Comparison of ENCODE assay signal across 8 mouse cellular contexts in genomic region chr10:84917731-84918095, GRCm38 (mm10). TPM values are rescaled to one million over a fixed set of nuclear protein-coding genes. Genes with fewer than 3 reads are reported as not detected.
DNase-seq lines count a peak whose midpoint lies in the region; ATAC-seq and TF ChIP-seq lines count a peak whose summit lies in the region.

No protein-coding gene starts in this region.

- peak overlapping the region; percentile 85 for H3K9ac ChIP-seq in hindbrain, embryonic 12.5 days
- peak overlapping the region; percentile 69 for H3K9ac ChIP-seq in lung, postnatal 0 days (replicated peaks; ENCODE audit: low read depth)

- peak overlapping the region; percentile 96 for H3K27ac ChIP-seq in heart, embryonic 10.5 days
- H3K27ac ChIP-seq in thymus, adult 2 months (ENCODE audit: control insufficient read depth, insufficient read depth, low read length), result peak overlapping the region; percentile 6; the same call in 1 of the 2 replicates
- H3K27ac ChIP-seq in hindbrain, embryonic 12.5 days, result peak overlapping the region; percentile 97
- peak overlapping the region; percentile 96 for H3K27ac ChIP-seq in lung, postnatal 0 days (ENCODE audit: low read length)

- no peak; the same call in 1 of the 2 replicates for ATAC-seq in hindbrain, embryonic 12.5 days (ENCODE audit: low FRiP score)
- ATAC-seq in lung, postnatal 0 days, result no peak

- TF ChIP-seq EP300 in lung, postnatal 0 days (IDR thresholded peaks at IDR 0.05), result no peak

- no peak for TF ChIP-seq POLR2A in thymus, adult 2 months (IDR thresholded peaks at IDR 0.05; ENCODE audit: control insufficient read depth, extremely low read depth, insufficient read depth, low read length, poor library complexity)

- no peaks in the 10 kb centered on the region for H3K36me3 ChIP-seq in heart, embryonic 10.5 days
- no peaks in the 10 kb centered on the region for H3K36me3 ChIP-seq in thymus, adult 2 months (ENCODE audit: control insufficient read depth, insufficient read depth, low read length)
- H3K36me3 ChIP-seq in hindbrain, embryonic 12.5 days, result no peaks in the 10 kb centered on the region
- H3K36me3 ChIP-seq in lung, postnatal 0 days (ENCODE audit: insufficient read depth, low read length), result no peaks in the 10 kb centered on the region

- no peak for TF ChIP-seq CTCF in thymus, adult 2 months (IDR thresholded peaks at IDR 0.05; ENCODE audit: borderline replicate concordance, control insufficient read depth, extremely low read depth, insufficient read depth, low read length, poor library complexity)
- no peak for TF ChIP-seq CTCF in lung, postnatal 0 days (IDR thresholded peaks at IDR 0.05)

- H3K9me3 ChIP-seq in heart, embryonic 10.5 days, result no peaks in the 10 kb centered on the region
- H3K9me3 ChIP-seq in hindbrain, embryonic 12.5 days (replicated peaks), result no peaks in the 10 kb centered on the region
- no peaks in the 10 kb centered on the region for H3K9me3 ChIP-seq in lung, postnatal 0 days (ENCODE audit: low read length)

- H3K27me3 ChIP-seq in heart, embryonic 10.5 days (ENCODE audit: insufficient read depth, poor library complexity, severe bottlenecking), result no peaks in the 10 kb centered on the region
- no peaks in the 10 kb centered on the region for H3K27me3 ChIP-seq in thymus, adult 2 months (ENCODE audit: control insufficient read depth, insufficient read depth, low read length)
- no peaks in the 10 kb centered on the region for H3K27me3 ChIP-seq in hindbrain, embryonic 12.5 days
- H3K27me3 ChIP-seq in lung, postnatal 0 days (replicated peaks; ENCODE audit: insufficient read depth, low read length), result no peaks in the 10 kb centered on the region

- H3K4me2 ChIP-seq in hindbrain, embryonic 12.5 days (replicated peaks), result peak overlapping the region; percentile 61
- peak overlapping the region; percentile 85 for H3K4me2 ChIP-seq in lung, postnatal 0 days (replicated peaks; ENCODE audit: low read depth, low read length)

- DNase-seq in heart, embryonic 10.5 days (ENCODE audit: low spot score), result peak; percentile 78
- DNase-seq in heart, adult 18-20 months, result no peak
- DNase-seq in thymus, adult 2 months, result no peak
- no peak for DNase-seq in thymus, postnatal 25 days
- no peak for DNase-seq in lung, postnatal 0 days (ENCODE audit: low spot score)
- no peak for DNase-seq in Muller cell, postnatal 12 days (ENCODE audit: inconsistent ontology term)
- DNase-seq in spleen, adult 18-20 months, result no peak

- peaks cover 16% of the 10 kb centered on the region for H3K4me1 ChIP-seq in heart, embryonic 10.5 days
- H3K4me1 ChIP-seq in thymus, adult 2 months (replicated peaks; ENCODE audit: control insufficient read depth, insufficient read depth, low read length), result peaks cover 4% of the 10 kb centered on the region; the same call in 1 of the 2 replicates
- peaks cover 20% of the 10 kb centered on the region for H3K4me1 ChIP-seq in hindbrain, embryonic 12.5 days
- H3K4me1 ChIP-seq in lung, postnatal 0 days (ENCODE audit: insufficient read depth, low read depth, low read length), result peaks cover 6% of the 10 kb centered on the region; the same call in 1 of the 2 replicates

- H3K4me3 ChIP-seq in heart, embryonic 10.5 days, result peak overlapping the region; percentile 92
- peak overlapping the region; percentile 82 for H3K4me3 ChIP-seq in thymus, adult 2 months (ENCODE audit: control insufficient read depth, insufficient read depth, low read length)
- H3K4me3 ChIP-seq in hindbrain, embryonic 12.5 days, result peak overlapping the region; percentile 88
- peak overlapping the region; percentile 85 for H3K4me3 ChIP-seq in lung, postnatal 0 days (ENCODE audit: low read depth, low read length)

- WGBS in heart, embryonic 10.5 days, result 0% methylated on average over 26 of the region's 27 CpGs
- under 1% methylated on average over 27 of the region's 27 CpGs for WGBS in thymus, adult 2 months
- WGBS in hindbrain, embryonic 12.5 days, result under 1% methylated on average over 17 of the region's 27 CpGs
- WGBS in lung, postnatal 0 days, result under 1% methylated on average over 21 of the region's 27 CpGs

RNA-seq across cellular contexts. Expression of gene Ric8b, which starts 0.3 kb away (rescaled TPM):
- polyA plus RNA-seq in heart, embryonic 10.5 days (2016; fragmentation: Nextera tagmentation; extraction: Ambion mirVana), result 21.0 and 23.5 TPM in 2 replicates
- 10 to 100 TPM; 37.8 to 42.2 TPM for total RNA-seq in heart, adult 18-20 months (2021)
- 15.0 and 17.6 TPM in 2 replicates for polyA plus RNA-seq in thymus, adult 2 months (2012; rRNA removed)
- 42.4 and 44.9 TPM in 2 replicates for polyA plus RNA-seq in hindbrain, embryonic 12.5 days (2016; fragmentation: Nextera tagmentation; extraction: Ambion mirVana)
- 9.6 and 12.7 TPM in 2 replicates for polyA plus RNA-seq in lung, postnatal 0 days (2015; fragmentation: Nextera tagmentation; extraction: Ambion mirVana)

Comparison
In these comparisons a context has a peak if more than half of its experiments do, and no peak if none do; other contexts are left out.
1. H3K27ac ChIP-seq: peak in every context shown above with its lines; median percentile 97 in hindbrain, embryonic 12.5 days; 96 in heart, embryonic 10.5 days; 96 in lung, postnatal 0 days; 6 in thymus, adult 2 months.